Mouse (Mus musculus) urinary bladder, postnatal 14 days (tissue): ENCODE data around the gene Nlgn1.

Experiments used
- DNase-seq: peaks from one replicate; pipeline ENCODE4 v3.0.0; 2021; ENCODE audit warnings: low spot score

Nlgn1 gene

DNA sequence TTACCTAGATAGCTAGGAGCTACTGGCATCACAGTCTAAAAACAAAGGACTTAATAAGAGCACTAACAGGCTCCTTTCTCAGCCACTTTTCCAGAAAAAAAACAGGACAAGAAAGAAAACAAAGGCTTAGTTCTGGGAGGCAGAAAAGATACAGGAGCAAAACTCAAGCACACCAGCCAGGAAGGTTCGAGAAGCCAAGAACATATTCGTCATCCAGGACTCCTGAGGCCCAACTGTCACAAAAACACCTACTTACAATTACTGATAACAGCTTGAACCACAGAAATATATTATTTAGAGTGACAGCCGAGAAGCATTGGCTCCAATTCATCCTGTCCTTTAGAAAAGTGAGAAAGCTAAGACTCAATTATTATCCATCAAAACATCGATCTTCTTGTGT, 281.5 kb downstream of the Nlgn1 start:
- no peak for DNase-seq

DNA sequence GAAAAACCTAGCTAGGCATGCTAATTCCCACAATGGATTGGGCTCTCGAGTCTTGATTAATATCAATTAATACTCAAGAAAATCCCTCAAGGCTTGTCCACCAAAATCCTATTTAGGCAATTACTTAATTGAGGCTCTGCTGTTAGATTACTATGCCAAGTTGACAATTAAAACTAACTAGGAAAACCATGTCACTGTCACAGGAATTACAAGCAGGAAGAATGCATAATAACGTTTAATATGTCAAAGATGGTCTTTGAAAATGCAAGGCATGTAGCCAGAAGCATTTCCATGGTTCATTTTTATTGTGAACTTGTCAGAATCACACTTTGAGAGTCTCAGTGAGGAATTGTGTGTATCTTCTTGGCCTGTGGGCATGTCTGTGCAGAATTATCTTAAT, 289.3 kb downstream of the Nlgn1 start:
- DNase-seq = no peak

DNA sequence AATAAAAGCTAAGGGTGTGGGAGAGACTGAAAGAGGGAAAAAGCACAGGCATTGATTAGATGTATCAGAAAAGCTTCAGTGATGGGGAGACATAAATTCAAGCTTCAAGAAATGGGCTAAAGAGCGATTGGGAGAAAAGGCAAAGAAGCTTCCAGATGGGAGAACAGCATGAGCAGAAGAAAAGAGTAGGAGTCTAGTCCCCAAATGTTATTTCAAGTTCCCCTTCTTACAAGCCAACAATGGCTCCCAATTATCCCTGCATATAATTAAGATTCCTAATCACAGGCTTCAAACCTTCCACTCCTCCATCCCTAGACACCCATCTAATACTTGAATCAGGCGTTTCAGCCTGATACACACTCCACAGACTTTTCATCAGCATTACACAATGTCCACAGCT, 292.6 kb downstream of the Nlgn1 start:
- no peak for DNase-seq

DNA sequence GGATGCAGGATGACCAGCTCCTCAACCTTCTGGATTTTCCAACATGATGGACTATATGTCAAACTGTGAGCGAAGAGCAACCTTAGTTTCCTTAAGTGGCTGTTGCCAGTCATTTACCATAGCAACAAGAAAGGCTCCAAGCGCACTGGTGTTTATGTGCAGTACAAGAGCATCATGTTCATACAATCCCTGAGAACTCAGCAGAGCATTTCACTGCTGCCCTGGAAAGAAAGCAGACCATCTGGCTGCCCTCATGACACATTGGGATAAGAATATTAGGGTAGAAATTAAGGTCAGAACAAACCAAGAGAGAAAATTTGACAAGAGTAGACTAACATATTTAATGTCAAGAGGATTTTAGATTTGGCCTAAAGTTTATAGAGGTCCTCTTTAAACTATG, 306.2 kb downstream of the Nlgn1 start:
- DNase-seq = no peak

DNA sequence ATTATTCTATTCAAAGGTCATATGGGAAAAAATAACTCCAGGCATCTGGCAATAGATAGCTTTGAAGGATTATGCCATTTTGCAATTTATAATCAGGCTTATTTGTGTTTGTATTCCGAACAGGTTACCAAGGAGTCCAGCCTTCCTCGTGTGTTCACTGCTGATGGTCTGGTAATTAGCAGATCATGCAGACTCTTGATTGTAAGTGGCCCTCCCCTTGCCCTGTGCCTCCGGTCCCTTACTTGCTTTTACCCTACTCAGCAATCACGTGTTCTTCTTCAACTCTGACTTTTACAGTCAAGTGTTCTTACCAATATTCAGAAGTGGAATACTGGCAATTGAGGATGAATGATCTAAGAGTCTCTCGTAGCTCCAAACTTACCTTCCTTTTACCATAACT, 309.0 kb downstream of the Nlgn1 start:
- DNase-seq = no peak

DNA sequence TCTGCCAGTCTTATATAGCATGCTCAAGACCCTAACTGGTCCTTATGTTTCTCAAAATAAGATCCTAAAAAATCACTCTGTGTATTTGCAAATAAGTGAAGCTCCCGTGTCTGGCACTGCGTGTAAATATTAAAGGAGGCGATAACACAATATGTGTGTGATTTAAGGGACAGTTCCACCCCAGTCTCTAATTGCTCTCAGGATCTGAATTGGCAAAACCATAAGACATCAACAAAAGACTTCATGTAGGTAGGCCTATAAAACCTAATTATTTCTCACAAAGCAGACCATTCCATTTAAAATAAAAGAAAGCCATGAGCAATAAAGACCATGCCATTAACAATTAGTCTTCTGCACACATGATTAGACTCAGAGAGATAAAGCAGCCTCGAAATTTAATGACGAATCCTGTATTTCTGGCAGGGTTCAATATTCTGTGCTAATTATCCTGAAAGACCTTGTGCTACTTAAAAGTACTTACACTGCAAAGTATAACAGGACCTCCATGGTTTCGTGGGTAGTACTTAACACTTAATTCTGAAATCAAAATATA, 310.6 kb downstream of the Nlgn1 start:
- no peak for DNase-seq

DNA sequence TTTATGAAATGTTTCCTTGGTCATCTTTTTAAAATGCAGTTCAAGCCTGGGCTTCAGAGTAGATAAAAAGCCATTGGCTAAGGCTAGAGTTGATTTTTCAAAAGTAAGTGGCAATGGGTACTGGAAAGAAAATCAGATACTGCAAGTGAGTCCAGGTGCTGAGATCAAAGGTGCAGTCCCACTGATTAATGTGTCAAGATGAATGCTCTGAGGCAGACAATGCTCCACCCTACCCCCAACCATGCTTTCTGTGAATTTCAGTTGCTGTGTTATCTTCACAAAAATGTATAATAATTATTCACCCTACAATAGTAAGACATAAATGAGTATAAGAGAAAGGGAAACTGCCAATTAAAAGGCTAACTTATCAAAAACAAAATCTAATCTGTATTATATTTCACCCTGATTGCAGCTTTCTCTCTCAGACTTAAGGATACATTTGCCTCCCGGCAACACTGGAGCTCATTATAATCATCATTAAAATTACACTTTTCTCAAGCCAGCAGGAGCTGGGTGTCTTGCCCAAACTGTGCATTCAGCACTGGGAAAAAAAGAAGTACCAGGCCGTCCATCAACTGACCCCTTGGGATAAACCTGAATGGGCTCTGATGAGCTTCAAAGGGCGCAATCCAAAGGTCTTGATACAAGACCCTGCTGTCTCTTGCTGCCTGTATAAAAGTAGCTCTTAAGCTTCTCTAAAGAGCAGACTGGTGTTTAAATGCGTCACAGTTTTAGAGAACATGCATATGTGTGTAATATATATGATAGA, 320.8 kb downstream of the Nlgn1 start:
- DNase-seq = no peak

DNA sequence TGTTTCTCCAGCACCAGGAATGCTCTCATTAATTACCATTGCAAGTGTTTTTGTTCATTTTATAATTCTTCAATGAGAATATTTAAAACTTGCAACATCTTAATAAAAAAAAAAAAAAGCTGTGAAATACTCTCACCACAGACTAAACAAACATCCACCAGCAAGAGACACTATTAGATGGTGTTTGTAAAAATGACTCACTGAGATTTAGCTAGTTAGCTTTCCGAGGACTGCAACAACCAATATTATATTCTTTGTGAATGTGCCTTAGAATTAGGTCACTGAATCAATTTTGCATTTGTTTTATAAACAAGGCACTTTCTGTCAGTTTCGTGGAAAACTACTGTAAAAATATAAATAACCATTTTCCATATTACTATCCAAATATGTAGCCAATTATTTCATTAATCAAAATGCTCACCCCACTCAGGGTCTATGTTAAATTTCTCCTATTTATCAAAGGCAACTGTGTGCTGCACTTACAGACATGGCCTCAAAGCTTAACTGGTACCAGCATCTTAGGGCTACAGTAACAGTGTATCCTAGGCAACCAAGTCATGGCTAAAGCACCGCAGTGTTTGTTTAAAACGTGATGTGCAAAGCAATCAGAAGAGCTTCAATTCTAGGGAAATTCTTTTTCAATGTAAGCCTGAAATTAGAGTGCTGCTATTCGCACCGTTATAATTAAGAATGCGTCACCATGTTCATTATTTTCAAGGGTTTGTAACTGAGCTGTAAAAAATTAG, 329.2 kb downstream of the Nlgn1 start:
- no peak for DNase-seq

DNA sequence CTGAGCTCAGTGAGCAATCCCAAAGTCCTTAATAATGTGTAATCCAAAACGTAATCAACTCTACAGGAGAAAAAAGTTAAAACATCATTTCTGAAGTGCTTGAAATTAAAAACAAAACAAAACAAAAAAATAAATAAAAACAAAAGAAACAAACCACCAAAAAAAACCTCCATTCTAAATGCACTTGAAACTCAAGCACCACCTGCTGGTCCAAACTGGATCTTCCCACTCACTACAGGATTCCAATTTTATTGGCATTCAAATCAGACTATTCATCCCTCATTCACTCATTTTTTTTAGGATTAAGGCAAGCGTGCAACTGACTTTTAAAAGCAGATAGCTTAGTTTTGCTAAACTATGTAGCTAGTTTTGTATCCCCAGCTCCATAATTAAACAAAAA, 329.9 kb downstream of the Nlgn1 start:
- no peak for DNase-seq

DNA sequence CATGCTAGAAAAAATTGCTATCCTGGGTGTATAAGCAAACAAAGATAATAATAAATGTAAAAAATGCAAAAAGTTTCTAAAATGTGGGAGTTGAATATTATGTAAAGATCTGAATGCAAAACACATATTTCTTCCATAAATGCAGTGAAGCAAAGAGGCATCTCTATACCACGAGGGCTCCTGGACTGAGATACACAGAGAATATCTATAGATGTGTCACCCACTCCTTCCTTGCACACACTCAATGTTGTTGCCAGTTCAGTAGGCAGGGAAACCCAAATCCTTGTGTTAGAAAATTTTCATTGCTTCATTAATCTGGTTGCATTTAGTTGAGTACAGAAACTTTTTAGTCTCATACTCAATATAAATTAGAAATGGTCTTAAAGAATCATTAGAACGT, 364.7 kb downstream of the Nlgn1 start:
- DNase-seq = no peak

DNA sequence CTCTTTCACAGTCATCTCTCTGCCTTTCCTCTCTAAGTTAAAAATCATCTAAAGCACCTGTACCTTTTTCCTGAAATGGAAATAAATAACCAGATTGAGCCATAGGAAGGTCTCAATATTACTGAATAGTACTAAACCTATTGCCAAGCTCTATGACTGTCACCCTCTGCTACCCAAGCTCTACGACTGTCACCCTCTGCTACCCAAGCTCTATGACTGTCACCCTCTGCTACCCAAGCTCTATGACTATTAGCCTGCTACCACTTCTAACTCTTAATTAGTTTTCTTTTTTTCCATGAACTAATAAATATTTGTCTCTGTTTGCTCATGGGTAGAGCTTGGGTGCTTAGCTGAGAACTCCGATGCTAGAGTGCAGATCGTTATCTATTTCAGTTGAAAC, 368.0 kb downstream of the Nlgn1 start:
- DNase-seq = no peak

DNA sequence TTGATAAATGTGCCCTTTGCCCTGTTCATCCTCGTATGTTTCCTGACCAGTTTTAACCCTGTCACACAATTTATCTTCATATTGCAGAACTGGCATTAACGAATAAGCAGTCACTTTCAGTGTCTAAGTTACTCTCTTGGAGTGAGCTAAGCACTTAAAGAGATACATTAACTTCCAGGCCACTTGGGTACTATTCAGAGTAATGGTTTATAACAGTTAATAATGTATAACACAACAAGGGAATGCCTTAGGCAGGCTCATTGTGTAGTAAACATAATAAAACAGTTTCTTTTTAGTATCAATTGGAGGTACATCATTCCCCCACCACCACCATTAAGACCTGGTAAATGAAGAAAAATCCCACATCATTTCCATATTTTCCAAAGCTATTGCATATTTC, 368.7 kb downstream of the Nlgn1 start:
- no peak for DNase-seq

DNA sequence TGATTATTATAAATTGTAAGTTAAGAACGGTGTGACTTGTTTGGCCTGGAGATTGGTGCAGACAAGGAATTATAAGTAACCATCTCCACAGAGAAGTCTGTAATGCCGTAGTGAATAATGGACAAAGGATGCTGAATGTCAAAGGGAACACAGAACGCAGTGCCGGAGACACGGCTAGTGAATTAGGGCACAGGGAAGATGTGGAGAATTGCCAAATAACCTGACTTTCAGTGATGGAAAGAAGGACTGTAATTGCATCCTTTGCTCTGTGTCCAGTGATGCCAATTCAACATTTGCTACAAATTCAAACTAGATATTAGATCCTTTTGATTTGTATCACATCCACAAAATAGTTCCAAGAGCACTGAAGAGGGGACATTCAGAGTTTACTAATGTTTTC, 415.7 kb downstream of the Nlgn1 start:
- no peak for DNase-seq

DNA sequence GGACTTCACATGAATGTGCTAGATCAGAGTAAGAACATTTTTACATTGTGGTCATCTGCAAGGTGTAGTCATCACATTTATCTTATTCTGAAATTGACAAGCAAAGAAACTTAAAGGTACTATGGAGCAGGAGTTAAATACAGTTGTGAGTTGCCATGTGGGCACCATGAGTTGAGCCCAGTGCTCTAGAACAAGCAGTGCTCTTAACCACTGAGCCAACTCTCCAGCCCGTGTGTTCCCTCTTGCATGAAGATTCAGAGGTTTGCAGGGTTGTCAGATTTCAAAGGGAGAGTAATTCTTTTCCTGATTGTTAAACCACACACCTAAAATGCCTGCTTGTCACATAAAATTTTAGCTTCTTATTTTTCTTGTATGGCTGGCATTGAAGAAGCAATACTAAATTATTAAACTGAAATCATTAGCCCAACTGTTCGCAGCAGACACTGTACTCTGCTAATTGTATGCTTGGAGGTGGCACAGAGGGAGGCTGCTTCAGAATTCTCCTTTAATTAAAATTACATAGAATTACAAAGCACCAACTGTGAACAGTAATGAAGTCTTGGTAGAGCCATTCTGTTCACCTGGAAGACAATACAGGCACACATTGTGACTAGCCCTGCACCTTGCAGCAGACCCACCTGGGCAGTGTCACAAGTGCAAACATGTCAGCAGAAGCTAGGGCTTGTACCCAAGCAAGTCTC, 417.7 kb downstream of the Nlgn1 start:
- DNase-seq = no peak

DNA sequence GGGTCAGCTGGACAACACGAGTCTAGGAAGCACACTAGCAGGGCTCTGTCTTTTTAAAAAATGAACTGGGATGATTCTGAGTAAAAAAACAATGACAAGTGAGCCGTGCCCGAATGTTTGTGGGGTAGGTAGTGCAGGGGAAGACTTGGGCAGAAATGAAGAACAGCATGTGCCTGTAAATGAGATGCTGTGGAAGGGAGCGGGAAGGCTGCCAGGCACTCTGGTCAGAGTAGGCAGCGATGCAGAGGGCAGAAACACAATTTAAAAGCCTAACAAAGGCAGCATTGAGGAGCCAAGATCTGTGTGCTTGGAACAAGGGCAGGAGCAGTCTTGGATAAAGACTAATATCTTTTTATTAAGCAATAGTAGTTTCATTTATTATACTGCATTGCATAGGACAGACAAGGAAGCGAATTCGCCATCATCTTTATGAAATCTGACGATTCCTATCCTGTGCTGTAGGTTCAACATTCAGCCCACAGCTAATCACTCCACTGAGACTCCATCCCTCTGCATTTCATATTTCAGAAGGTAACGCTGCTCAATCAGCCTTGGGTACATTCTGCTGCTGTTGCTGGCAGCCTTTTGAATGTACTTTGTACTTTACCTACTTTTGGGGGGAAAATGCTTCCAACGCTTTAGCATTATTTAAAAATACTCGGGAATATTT, 429.0 kb downstream of the Nlgn1 start:
- peak; percentile 5 for DNase-seq

DNA sequence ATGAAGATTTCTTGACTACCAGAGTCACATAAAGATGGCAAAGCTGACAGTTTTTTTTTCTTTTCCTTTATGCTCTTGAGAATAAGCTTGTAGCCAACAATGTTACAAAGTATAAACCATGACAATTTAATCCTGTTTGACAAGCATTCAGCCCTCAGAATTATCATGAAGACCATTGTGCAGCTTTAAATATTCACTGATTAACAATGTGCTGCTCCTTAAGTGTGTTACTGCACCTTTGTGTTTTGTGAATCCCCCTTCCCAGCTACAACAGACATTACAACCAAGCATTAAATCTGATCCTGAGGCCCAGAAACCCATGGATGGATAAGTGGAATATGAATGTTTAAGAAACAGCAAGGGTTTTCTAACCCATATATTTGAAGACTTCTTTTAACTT, 434.8 kb downstream of the Nlgn1 start:
- DNase-seq = no peak

DNA sequence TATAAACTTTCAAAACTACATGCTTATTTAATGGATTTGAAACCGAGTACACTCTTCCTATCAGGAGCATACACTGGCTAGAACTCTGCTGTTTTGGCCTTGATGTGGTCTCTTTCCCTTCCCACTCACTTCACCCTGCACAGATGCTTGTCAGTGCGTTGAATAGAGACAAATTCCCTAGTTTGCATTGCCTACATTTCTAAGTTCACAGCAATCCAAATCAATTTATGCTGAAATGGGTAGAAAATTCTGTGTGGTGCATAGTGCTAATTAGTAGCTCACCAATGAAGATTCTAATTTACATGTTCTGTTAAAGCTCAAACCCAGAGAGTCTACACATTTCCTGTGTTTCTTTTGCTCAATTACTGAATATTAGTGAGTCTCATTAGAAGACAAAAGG, 447.5 kb downstream of the Nlgn1 start:
- DNase-seq = no peak

DNA sequence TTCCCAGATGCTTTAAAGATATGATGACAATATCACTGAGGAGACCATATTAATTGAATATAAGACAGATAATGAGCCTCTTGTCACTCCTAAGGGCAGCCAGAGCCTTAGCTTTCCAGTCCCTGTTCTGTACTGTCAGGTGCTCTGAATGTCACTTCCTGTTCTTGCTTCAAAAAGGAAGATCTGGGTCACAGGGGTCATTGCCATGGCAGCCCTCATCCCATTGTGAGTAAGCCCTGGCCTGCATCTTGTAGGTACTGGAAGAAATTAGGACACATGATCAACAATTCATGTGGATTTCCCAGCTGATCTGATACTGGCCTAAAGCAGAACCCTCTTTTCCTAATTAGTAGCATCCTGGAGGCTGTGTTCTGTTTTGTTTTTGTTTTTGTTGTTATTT, 463.1 kb downstream of the Nlgn1 start:
- DNase-seq = no peak

DNA sequence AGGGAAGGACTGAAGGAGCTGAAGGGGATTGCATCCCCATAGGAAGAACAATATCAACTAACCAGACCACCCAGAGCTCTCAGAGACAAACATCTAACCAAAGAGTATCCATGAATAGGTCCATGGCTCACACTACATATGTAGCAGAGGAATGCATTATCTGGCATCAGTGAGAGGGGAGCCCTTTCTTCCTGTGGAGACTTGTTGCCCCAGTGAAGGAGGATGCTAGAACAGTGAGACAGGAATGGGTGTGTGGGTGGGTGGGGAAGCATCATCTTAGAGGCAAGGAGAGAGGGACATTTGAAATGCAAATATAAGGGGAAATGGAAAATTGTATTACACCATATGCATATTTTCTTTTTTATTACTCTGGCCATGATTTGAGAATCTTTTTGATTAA, 473.9 kb downstream of the Nlgn1 start:
- DNase-seq = no peak

DNA sequence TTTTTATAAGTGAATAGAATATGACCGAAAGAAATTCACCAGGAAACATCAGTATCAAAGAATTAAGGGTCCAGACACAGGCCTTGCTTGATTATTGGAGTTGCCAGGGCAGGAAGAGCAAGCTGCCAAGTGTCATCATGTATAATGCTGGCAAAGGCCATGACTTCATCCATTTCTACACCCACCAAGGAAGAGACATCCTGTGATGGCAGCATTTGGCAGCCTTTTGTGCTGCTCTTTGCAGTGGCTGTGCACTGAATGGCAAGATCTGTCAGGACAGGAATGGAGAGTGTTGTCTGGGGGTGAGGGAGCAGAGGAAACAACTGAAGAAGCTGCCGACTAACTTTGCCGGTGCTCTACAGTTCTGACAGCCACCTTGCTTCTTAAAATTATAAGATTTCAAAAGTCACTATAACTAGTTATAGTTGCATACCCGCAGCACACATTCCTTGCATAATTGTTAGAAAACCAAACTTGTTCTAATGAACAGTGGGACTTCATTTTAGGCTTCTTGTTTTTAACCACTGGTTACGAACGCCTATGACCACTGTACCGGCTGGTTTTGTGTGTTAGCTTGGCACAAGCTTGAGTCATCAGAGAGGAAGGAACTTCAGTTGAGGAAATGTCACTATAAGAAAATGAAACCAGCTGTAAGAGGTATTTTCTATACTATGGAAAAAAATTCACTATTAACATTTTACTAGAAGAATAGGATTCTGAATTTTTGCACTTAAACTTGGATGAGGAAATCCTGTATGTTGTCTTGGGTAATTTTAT, 487.4 kb downstream of the Nlgn1 start:
- no peak for DNase-seq

DNA sequence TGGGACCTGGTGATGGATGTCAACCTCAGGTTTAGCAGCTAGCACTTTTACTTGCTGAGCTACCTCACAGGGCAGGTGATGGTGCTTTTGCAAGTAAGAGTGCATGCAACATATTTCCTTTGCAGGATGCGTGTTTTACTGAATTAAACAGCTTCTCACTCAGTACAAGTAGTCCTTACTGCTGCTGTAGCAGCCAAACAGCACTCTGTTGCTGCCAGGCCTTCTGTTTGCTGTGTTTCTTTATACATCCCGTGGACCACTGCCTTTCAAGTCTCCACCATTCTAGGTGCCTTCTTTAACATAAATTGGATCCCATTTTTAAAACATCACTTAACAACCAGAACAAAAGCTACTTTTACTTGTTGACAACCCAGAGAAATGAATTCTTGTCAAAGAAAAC, 502.0 kb downstream of the Nlgn1 start:
- no peak for DNase-seq

DNA sequence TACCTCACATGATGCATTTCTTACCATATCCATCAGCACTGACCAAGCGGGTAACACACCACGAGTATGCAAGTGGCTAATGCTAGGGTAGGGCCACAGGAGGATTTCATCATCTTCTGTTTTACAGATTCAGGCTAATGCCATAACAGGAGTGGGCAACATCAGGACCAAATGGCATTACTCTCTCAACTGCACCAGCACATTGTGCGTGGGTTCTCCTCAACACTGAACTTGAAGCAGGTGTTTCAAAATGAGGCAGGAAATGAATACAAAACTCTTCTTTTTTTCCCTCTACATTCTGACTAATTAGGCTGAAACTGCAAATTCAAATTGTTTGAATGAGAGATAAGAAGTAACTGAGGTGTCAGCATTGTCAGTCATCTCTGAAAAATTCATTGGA, 518.9 kb downstream of the Nlgn1 start:
- DNase-seq = no peak
